Mouse (Mus musculus): ENCODE measurements around the gene Gm13769.
"Not testable (repeated sequence)": the region's sequence is repeated elsewhere in the genome, so short reads cannot be mapped to it uniquely, and the experiment has no call there.

Gene Gm13769

DNA sequence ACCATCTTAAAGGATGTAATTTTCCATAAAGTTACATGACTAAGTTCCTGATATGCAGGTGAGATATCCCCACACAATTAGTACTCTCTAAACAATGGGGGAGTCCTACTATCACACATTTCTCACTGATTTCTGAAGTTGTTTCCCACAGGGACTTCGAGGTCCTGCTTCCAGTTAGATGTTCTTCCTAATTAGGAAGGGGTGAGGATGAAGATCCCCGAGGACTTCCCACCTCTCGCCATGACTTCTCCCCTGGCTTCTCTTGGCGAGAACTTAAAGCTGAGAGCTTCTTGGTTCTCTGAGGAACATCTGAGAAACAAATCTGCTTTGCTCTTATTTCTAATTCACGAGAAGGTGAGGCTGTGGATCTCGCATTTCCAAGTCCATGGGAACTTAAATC, at the start of gene Gm13769:
Gm13769 (plus strand) TSS at position 301 of the 400 bp plus-strand sequence.
- DNase-seq (ENCODE audit: low spot score): not testable (repeated sequence)

DNA sequence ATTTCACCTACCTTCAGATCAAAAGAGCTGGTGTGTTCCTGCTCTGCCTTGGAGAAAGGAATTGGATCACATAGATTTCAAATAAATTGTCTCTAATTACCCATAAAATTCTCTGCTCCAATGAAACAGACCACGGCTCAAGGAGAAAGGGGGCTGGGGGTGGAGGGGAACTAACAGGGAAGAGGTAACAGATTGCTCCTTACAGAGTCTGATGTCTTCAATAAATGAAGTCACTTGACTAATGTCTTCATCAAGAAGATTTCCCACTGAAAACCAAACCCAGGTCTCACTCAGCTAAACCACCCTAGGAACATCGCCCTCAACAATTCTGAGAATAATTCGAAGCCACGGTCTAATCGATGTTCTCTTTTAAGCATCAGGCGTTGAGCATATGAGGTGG, 29.3 kb upstream of the Gm13769 start, which contains the start of gene Olfr1272:
Olfr1272 (minus strand) TSS at position 101 of the 400 bp plus-strand sequence.
- no peak for DNase-seq (ENCODE audit: low spot score)

DNA sequence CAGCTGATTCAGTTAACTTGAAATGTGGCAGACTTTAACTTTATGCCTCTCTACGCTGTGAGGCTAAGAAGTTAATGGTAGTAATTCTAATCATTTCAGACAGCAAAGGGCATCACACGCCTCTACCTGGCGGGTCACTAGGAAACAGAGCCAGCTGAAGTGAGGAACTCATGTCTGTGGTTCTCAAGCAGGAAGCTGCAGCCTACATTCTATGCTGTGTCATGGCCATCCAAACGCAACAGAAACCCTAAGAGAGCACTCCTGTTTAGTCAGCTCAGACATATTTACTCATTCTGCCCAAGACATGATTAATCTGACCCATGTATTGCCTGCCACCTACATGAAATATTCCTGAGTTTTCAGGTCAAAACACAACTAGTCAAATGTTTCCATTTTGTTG, 24.7 kb downstream of the Gm13769 start:
- DNase-seq (ENCODE audit: low spot score): not testable (repeated sequence)

DNA sequence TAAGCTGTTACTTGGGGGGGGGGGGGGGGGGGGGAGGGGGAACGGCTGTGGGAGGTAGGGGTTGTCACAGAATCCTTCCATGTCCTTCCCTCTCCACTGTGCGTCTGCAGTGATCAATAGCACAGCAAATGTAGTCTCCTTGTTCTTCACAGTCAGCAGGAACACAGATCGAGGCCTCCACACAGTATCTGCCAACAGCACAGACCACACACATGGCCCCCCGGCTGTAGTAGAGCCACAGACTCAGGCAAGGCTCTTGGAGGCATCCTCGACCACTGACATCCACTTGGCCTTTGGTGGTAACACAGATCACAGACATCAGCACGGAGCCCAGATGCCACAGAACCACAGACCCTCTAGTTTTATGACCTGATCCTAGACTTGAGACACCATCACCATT, 29.0 kb downstream of the Gm13769 start:
- DNase-seq (ENCODE audit: low spot score): not testable (repeated sequence)

DNA sequence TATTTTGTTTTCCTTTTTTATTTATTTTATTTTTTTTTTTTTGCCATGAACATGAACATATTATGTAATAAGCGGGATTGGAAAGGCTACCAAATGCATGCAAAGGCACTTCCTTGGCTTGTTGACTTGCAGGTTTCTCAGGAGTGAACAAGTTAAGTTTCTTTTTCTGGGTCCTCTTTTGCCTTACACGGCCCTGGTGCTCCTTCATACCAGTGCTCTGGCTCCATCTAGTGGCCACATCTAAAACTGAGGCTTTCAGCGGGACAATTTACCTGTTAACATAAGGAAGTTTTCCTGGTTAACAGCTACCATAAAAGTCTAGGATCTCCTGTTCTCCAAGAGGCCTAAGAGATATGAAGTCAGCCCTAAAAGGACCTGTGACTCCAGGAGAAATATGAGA, 29.5 kb downstream of the Gm13769 start:
- DNase-seq (ENCODE audit: low spot score): not testable (repeated sequence)

DNA sequence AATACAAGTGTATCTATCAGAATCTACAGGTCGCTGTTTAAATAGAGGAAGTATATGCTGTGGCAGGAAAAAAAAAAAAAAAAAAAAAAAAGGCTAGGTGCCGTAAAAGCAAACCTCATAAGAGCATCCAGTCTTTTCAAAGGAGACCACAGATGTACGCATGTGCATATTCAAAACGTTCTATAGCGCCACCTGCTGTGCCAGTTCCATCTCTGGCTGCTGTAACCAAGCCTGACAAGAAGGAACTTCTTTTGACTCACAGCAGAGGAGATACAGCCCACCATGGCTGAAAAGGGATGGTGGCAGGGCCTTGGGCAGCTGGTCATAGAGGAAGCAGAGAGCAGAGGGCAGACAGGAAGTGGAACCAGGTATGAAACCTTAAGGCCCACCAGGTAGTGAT, 37.2 kb downstream of the Gm13769 start:
- not testable (repeated sequence) for DNase-seq (ENCODE audit: low spot score)

DNA sequence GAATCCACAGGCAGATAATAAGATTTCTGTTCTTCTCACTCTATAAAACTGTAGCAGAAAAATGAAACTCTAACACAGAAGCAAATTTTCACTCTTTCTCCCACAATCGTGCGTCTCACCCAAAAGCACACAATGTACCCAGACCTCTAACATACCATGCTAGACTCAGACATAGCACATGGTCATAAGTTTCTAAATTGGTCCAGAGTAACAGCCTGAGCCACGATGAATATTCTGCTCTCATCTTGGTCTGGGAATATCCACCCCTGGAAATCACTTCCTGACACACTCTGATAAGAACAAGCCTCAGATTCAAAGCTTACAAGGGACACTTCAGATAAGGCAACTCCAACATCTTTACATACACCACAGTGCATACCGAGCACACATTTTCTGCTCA, 38.2 kb downstream of the Gm13769 start:
- not testable (repeated sequence) for DNase-seq (ENCODE audit: low spot score)

Measured in c-Kit-positive CD71-positive TER-119-positive erythroid progenitor cells, embryonic 14.5 days (primary cell).